Mouse (Mus musculus): ENCODE measurements around the gene Tent2.

GRCm38 (mm10) chr13:93137098-93137497, 55.1 kb downstream of the Tent2 start:
- no peak for TF ChIP-seq HCFC1 (IDR thresholded peaks at IDR 0.05; ENCODE audit: borderline replicate concordance, insufficient read depth, low read length)
- TF ChIP-seq MAFK (IDR thresholded peaks at IDR 0.05; ENCODE audit: insufficient read depth, low read depth, low read length): no peak
- TF ChIP-seq ZNF384 (IDR thresholded peaks at IDR 0.05; ENCODE audit: low read depth, low read length): no peak
